Mouse (Mus musculus): ENCODE data around the gene Mia3.

DNA sequence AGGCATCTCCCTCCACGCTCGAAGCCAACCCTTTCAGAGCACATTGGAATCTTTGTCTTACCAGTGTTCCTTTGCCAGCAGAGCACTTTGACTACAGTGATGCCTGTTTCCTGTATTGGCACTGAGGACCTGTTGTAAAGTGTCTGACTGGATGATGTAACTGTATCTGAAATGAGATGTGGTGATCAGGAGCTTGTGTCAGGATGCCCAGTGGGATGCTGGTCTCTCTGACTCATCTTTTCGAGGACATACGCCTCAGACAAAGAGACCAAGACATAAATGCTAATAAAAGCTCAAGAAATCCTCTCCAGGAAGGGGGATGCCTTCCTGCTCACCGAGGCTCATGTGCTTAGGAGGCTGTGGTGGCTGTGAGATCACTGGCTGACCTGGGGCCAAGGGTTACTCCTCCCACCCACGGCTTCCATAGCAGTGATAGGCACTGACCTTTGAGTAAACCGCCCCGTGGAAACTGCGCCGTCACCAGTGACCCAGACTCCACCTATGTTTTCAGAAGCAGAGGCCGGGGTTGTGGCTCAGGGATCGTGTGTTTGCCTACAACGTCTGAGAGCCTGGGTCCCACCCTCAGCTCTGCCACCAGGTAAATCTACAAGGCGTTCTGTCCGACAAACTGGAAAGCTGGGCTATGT is 44.9 kb upstream of the Mia3 start:
- TF ChIP-seq EP300 (IDR thresholded peaks at IDR 0.05; ENCODE audit: low read length) (no peak), ELF1 (IDR thresholded peaks at IDR 0.05; ENCODE audit: low read depth, low read length) (no peak), RCOR1 (conservative IDR thresholded peaks at IDR 0.05; ENCODE audit: low read depth, low read length) (no peak)

All from CH12.LX (cell line).